40 mouse cellular contexts compared by ENCODE assay signal in genomic region chr9:121914226-121914757, GRCm38 (mm10). TPM values are rescaled to one million over a fixed set of nuclear protein-coding genes. Genes with fewer than 3 reads are reported as not detected.
DNase-seq lines count a peak whose midpoint lies in the region; ATAC-seq and TF ChIP-seq lines count a peak whose summit lies in the region.
"Had no signal": no experiment of that assay in that cellular context is flagged by ENCODE, and none has a peak within 500 bp of the region (broad histone marks: within the 10 kb centered on the region; RNA-seq: fewer than 3 reads in every experiment).

No protein-coding gene starts in this region.

- no peak for ATAC-seq in megakaryocyte, adult 5-6 weeks (ENCODE audit: poor library complexity, severe bottlenecking)
- ATAC-seq in kidney, embryonic 14.5 days (ENCODE audit: low FRiP score, low TSS enrichment): no peak
- ATAC-seq: forebrain, embryonic 13.5 days; intestine, embryonic 16.5 days; midbrain, embryonic 15.5 days had no signal

- 80% methylated on average over 8 of the region's 8 CpGs for WGBS in kidney, embryonic 14.5 days
- WGBS in thymus, adult 2 months: 71% methylated on average over 8 of the region's 8 CpGs

- H3K4me2 ChIP-seq in kidney, embryonic 14.5 days (replicated peaks; ENCODE audit: low read depth, low read length): no peak overlapping the region
- H3K4me2 ChIP-seq: embryonic facial prominence, embryonic 15.5 days; forebrain, embryonic 13.5 days; heart, embryonic 11.5 days; hindbrain, embryonic 13.5 days; limb, embryonic 12.5 days; liver, embryonic 13.5 days; midbrain, embryonic 15.5 days; neural tube, embryonic 13.5 days; stomach, embryonic 15.5 days had no signal

- H3K27ac ChIP-seq in kidney, embryonic 14.5 days (ENCODE audit: low read depth, low read length): no peak overlapping the region
- no peak overlapping the region for H3K27ac ChIP-seq in thymus, adult 2 months (ENCODE audit: control insufficient read depth, insufficient read depth, low read length)
- H3K27ac ChIP-seq: embryonic facial prominence, embryonic 10.5 days; embryonic facial prominence, embryonic 15.5 days; forebrain, embryonic 13.5 days; hindbrain, embryonic 13.5 days; left cerebral cortex, adult 2 months; limb, embryonic 12.5 days; liver, embryonic 13.5 days; macrophage; midbrain, embryonic 10.5 days; midbrain, embryonic 15.5 days; neural tube, embryonic 13.5 days; stomach, embryonic 15.5 days had no signal

- peak; percentile 83 for DNase-seq in adrenal gland, adult 2 months
- DNase-seq in adrenal gland, postnatal 10 days: no peak
- DNase-seq in adrenal gland, postnatal 14 days: peak; percentile 68
- no peak for DNase-seq in ovary, postnatal 36 days (ENCODE audit: low spot score)
- DNase-seq in thymus, adult 2 months: no peak
- DNase-seq: B cell, adult 2 months; cerebellum, adult 8-10 months; cerebellum, postnatal 25 days; gastrocnemius, postnatal 25 days; heart, postnatal 4 days; kidney, adult 8-10 months; kidney, postnatal 14 days; liver, embryonic 13.5 days; lung, adult 2 months; lung, postnatal 10 days; retina, postnatal 1 day; right cerebral cortex, postnatal 14 days; thymus, postnatal 14 days had no signal

- no peak for TF ChIP-seq CTCF in thymus, adult 2 months (IDR thresholded peaks at IDR 0.05; ENCODE audit: borderline replicate concordance, control insufficient read depth, extremely low read depth, insufficient read depth, low read length, poor library complexity)

- H3K9me3 ChIP-seq in megakaryocyte, embryonic 14.5 days: no peaks in the 10 kb centered on the region; the same call in 1 of the 2 replicates
- H3K9me3 ChIP-seq in kidney, embryonic 14.5 days (ENCODE audit: control insufficient read depth, low read length): no peaks in the 10 kb centered on the region
- H3K9me3 ChIP-seq: embryonic facial prominence, embryonic 10.5 days; embryonic facial prominence, embryonic 15.5 days; forebrain, embryonic 13.5 days; hindbrain, embryonic 13.5 days; limb, embryonic 12.5 days; liver, embryonic 13.5 days; midbrain, embryonic 10.5 days; midbrain, embryonic 15.5 days; neural tube, embryonic 13.5 days; stomach, embryonic 15.5 days had no signal

- no peak overlapping the region for H3K9ac ChIP-seq in kidney, embryonic 14.5 days (ENCODE audit: low read depth, low read length)
- H3K9ac ChIP-seq: embryonic facial prominence, embryonic 15.5 days; forebrain, embryonic 13.5 days; hindbrain, embryonic 13.5 days; limb, embryonic 12.5 days; liver, embryonic 13.5 days; midbrain, embryonic 15.5 days; neural tube, embryonic 13.5 days; stomach, embryonic 15.5 days had no signal

- no peaks in the 10 kb centered on the region for H3K36me3 ChIP-seq in megakaryocyte, embryonic 14.5 days (replicated peaks; ENCODE audit: low read length)
- no peaks in the 10 kb centered on the region for H3K36me3 ChIP-seq in kidney, embryonic 14.5 days (ENCODE audit: control insufficient read depth, insufficient read depth, low read length)
- no peaks in the 10 kb centered on the region for H3K36me3 ChIP-seq in thymus, adult 2 months (ENCODE audit: control insufficient read depth, insufficient read depth, low read length)
- H3K36me3 ChIP-seq: embryonic facial prominence, embryonic 10.5 days; embryonic facial prominence, embryonic 15.5 days; hindbrain, embryonic 13.5 days; limb, embryonic 12.5 days; liver, embryonic 13.5 days; midbrain, embryonic 10.5 days; midbrain, embryonic 15.5 days; neural tube, embryonic 13.5 days; stomach, embryonic 15.5 days had no signal

- H3K4me1 ChIP-seq in megakaryocyte, embryonic 14.5 days: peaks cover 74% of the 10 kb centered on the region
- no peaks in the 10 kb centered on the region for H3K4me1 ChIP-seq in kidney, embryonic 14.5 days (ENCODE audit: control insufficient read depth, insufficient read depth, low read length)
- H3K4me1 ChIP-seq in thymus, adult 2 months (replicated peaks; ENCODE audit: control insufficient read depth, insufficient read depth, low read length): peaks cover 8% of the 10 kb centered on the region
- H3K4me1 ChIP-seq: embryonic facial prominence, embryonic 10.5 days; embryonic facial prominence, embryonic 15.5 days; forebrain, embryonic 13.5 days; hindbrain, embryonic 13.5 days; limb, embryonic 12.5 days; midbrain, embryonic 15.5 days; neural tube, embryonic 13.5 days; stomach, embryonic 15.5 days had no signal

- no peak for TF ChIP-seq POLR2A in thymus, adult 2 months (IDR thresholded peaks at IDR 0.05; ENCODE audit: control insufficient read depth, extremely low read depth, insufficient read depth, low read length, poor library complexity)

- peak overlapping the region; percentile 20 for H3K4me3 ChIP-seq in megakaryocyte, embryonic 14.5 days (replicated peaks)
- H3K4me3 ChIP-seq in kidney, embryonic 14.5 days (ENCODE audit: low read length): no peak overlapping the region
- H3K4me3 ChIP-seq in thymus, adult 2 months (ENCODE audit: control insufficient read depth, insufficient read depth, low read length): no peak overlapping the region
- H3K4me3 ChIP-seq: embryonic facial prominence, embryonic 10.5 days; embryonic facial prominence, embryonic 15.5 days; forebrain, embryonic 13.5 days; hindbrain, embryonic 13.5 days; left cerebral cortex, adult 2 months; limb, embryonic 12.5 days; liver, embryonic 13.5 days; midbrain, embryonic 10.5 days; midbrain, embryonic 15.5 days; neural tube, embryonic 13.5 days; stomach, embryonic 15.5 days had no signal

- H3K27me3 ChIP-seq in megakaryocyte, embryonic 14.5 days (replicated peaks): peaks cover 42% of the 10 kb centered on the region
- H3K27me3 ChIP-seq in kidney, embryonic 14.5 days (ENCODE audit: control insufficient read depth, insufficient read depth, low read length): no peaks in the 10 kb centered on the region
- H3K27me3 ChIP-seq in thymus, adult 2 months (ENCODE audit: control insufficient read depth, insufficient read depth, low read length): no peaks in the 10 kb centered on the region
- H3K27me3 ChIP-seq: CH12.LX; embryonic facial prominence, embryonic 15.5 days; forebrain, embryonic 13.5 days; hindbrain, embryonic 13.5 days; limb, embryonic 12.5 days; liver, embryonic 13.5 days; midbrain, embryonic 15.5 days; neural tube, embryonic 13.5 days; stomach, embryonic 15.5 days had no signal

RNA-seq across cellular contexts. Expression of gene Cyp8b1, which starts 1.8 kb away (rescaled TPM):
- total RNA-seq in adrenal gland, adult 2 months (2021): under 1 TPM; 0.48 to 0.84 TPM
- polyA plus RNA-seq in adrenal gland, adult 2 months (2012; rRNA removed): 0.32 and 1.00 TPM in 2 replicates
- 10 to 100 TPM; 16.2 to 27.8 TPM for total RNA-seq in adrenal gland, postnatal 10 days (2021)
- not detected in 2 replicates for polyA plus RNA-seq in megakaryocyte, embryonic 14.5 days (2012; ENCODE audit: insufficient read depth, low replicate concordance)
- not detected in 2 replicates for total RNA-seq in megakaryocyte, adult 5-6 weeks (2015)
- total RNA-seq in megakaryocyte, adult 5-6 weeks (2017): 0.18 TPM in 1 of 2 replicates, not detected in the other
- 1.6 and 10.7 TPM in 2 replicates for total RNA-seq in adrenal gland, postnatal 14 days (2021)
- not detected in 2 replicates for polyA plus RNA-seq in kidney, embryonic 14.5 days (2014; fragmentation: Nextera tagmentation; extraction: Ambion mirVana)
- 0.74 and 1.6 TPM in 2 replicates for polyA plus RNA-seq in thymus, adult 2 months (2012; rRNA removed)
- total RNA-seq: CH12.LX; ES-E14; gastrocnemius, postnatal 25 days; heart, postnatal 4 days; layer of hippocampus, adult 18-20 months; layer of hippocampus, postnatal 10 days; left cerebral cortex, adult 2 months; left cerebral cortex, postnatal 25 days had no signal
- polyA plus RNA-seq: embryonic facial prominence, embryonic 10.5 days; embryonic facial prominence, embryonic 15.5 days; forebrain, embryonic 13.5 days; heart, embryonic 11.5 days; hindbrain, embryonic 13.5 days; intestine, embryonic 16.5 days; limb, embryonic 12.5 days; macrophage; midbrain, embryonic 10.5 days; midbrain, embryonic 15.5 days; neural tube, embryonic 13.5 days; small intestine, adult 2 months had no signal

RNA-seq across cellular contexts. Expression of gene Ackr2, which starts 16.1 kb away (rescaled TPM):
- 1 to 10 TPM; 1.2 to 1.4 TPM for total RNA-seq in adrenal gland, adult 2 months (2021)
- polyA plus RNA-seq in adrenal gland, adult 2 months (2012; rRNA removed): 0.77 and 0.92 TPM in 2 replicates
- 1 to 10 TPM; 3.0 to 3.4 TPM for total RNA-seq in adrenal gland, postnatal 10 days (2021)
- polyA plus RNA-seq in megakaryocyte, embryonic 14.5 days (2012; ENCODE audit: insufficient read depth, low replicate concordance): 1.5 TPM in 1 of 2 replicates, not detected in the other
- total RNA-seq in megakaryocyte, adult 5-6 weeks (2015): not detected in 2 replicates
- not detected in 2 replicates for total RNA-seq in megakaryocyte, adult 5-6 weeks (2017)
- 1.4 and 2.1 TPM in 2 replicates for total RNA-seq in adrenal gland, postnatal 14 days (2021)
- polyA plus RNA-seq in kidney, embryonic 14.5 days (2014; fragmentation: Nextera tagmentation; extraction: Ambion mirVana): 0.42 and 0.96 TPM in 2 replicates
- 0.99 and 1.0 TPM in 2 replicates for polyA plus RNA-seq in thymus, adult 2 months (2012; rRNA removed)
- polyA plus RNA-seq: heart, embryonic 11.5 days; limb, embryonic 12.5 days; macrophage had no signal

RNA-seq across cellular contexts. Expression of gene Fam198a, which starts 36.5 kb away (rescaled TPM):
- total RNA-seq in adrenal gland, adult 2 months (2021): 1 to 10 TPM in 1 of 2 experiments, under 1 TPM in 1; 0.78 to 1.6 TPM
- 0.87 and 1.5 TPM in 2 replicates for polyA plus RNA-seq in adrenal gland, adult 2 months (2012; rRNA removed)
- total RNA-seq in adrenal gland, postnatal 10 days (2021): 1 to 10 TPM; 3.9 to 5.6 TPM
- not detected in 2 replicates for polyA plus RNA-seq in megakaryocyte, embryonic 14.5 days (2012; ENCODE audit: insufficient read depth, low replicate concordance)
- total RNA-seq in megakaryocyte, adult 5-6 weeks (2015): not detected in 2 replicates
- total RNA-seq in megakaryocyte, adult 5-6 weeks (2017): not detected in 2 replicates
- 2.1 and 2.5 TPM in 2 replicates for total RNA-seq in adrenal gland, postnatal 14 days (2021)
- 0.73 and 1.0 TPM in 2 replicates for polyA plus RNA-seq in kidney, embryonic 14.5 days (2014; fragmentation: Nextera tagmentation; extraction: Ambion mirVana)
- 0.64 and 0.69 TPM in 2 replicates for polyA plus RNA-seq in thymus, adult 2 months (2012; rRNA removed)
- polyA plus RNA-seq: macrophage had no signal

RNA-seq across cellular contexts. Expression of gene Higd1a, which starts 56.1 kb away (rescaled TPM):
- 100 to 1,000 TPM in 1 of 2 experiments, 10 to 100 TPM in 1; 44.6 to 103 TPM for total RNA-seq in adrenal gland, adult 2 months (2021)
- polyA plus RNA-seq in adrenal gland, adult 2 months (2012; rRNA removed): 15.4 and 20.8 TPM in 2 replicates
- 100 to 1,000 TPM; 111 to 113 TPM for total RNA-seq in adrenal gland, postnatal 10 days (2021)
- 42.4 and 57.7 TPM in 2 replicates for polyA plus RNA-seq in megakaryocyte, embryonic 14.5 days (2012; ENCODE audit: insufficient read depth, low replicate concordance)
- total RNA-seq in megakaryocyte, adult 5-6 weeks (2015): 64.0 and 80.3 TPM in 2 replicates
- total RNA-seq in megakaryocyte, adult 5-6 weeks (2017): 9.5 and 13.5 TPM in 2 replicates
- 112 and 114 TPM in 2 replicates for total RNA-seq in adrenal gland, postnatal 14 days (2021)
- polyA plus RNA-seq in kidney, embryonic 14.5 days (2014; fragmentation: Nextera tagmentation; extraction: Ambion mirVana): 133 and 175 TPM in 2 replicates
- 9.1 and 17.6 TPM in 2 replicates for polyA plus RNA-seq in thymus, adult 2 months (2012; rRNA removed)

Comparison
In these comparisons a context has a peak if more than half of its experiments do, and no peak if none do; other contexts are left out.
1. DNase-seq: peak in adrenal gland, adult 2 months (single experiment) and adrenal gland, postnatal 14 days (single experiment); none in adrenal gland, postnatal 10 days (single experiment), ovary, postnatal 36 days (single experiment) and thymus, adult 2 months (single experiment).